Mouse (Mus musculus): Measurements from ENCODE around the gene Palld.

DNA sequence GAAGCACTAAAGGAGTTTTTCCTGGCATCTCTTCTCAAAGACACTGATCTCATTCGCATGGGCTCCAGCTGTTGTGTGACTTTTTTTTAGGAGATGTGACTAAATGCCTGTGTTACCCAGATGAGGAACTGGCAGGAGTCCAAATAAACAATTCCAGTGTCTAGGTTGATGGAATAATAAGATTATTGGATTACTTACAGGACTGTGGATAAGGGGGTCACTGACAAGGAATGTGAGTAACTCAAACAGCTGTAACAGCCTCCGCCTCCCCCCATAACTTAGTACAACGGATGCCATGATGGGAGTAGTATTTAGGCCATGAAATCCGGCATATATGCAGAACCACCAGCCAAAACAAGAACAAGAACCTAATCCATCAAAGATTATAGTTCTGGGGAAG is 14.8 kb upstream of the Palld start:
- TF ChIP-seq UBTF (IDR thresholded peaks at IDR 0.05; ENCODE audit: low read depth, low read length): no peak
- no peak for TF ChIP-seq JUN (IDR thresholded peaks at IDR 0.05; ENCODE audit: insufficient read depth, low read depth, low read length)
- TF ChIP-seq JUND (conservative IDR thresholded peaks at IDR 0.05; ENCODE audit: low read depth, low read length): no peak
- TF ChIP-seq CTCF (conservative IDR thresholded peaks at IDR 0.05 in 1 of 2, IDR thresholded peaks at IDR 0.05 in 1 of 2; ENCODE audit: low read depth in 2 of 2, low read length in 2 of 2): no peak
- TF ChIP-seq ZNF384 (IDR thresholded peaks at IDR 0.05; ENCODE audit: low read depth, low read length): no peak
- no peak for TF ChIP-seq EP300 (IDR thresholded peaks at IDR 0.05; ENCODE audit: low read length)
- no peak for TF ChIP-seq POLR2A (IDR thresholded peaks at IDR 0.05; ENCODE audit: low read depth, low read length)
